Mouse (Mus musculus) CH12.LX (cell line): ENCODE measurements at regions not wholly inside any gene's neighbourhood (a gene's known extent, or its start where the extent isn't known, plus 50 kb on each side); places are given as distances from the start of the nearest gene placed in this dataset.

Experiments used
- DNase-seq: peaks from one replicate; pipeline ENCODE4 v3.0.0-alpha.2; 2013; ENCODE audit errors: extremely low read depth
- H3K27ac ChIP-seq: 2 replicates; pipeline ENCODE4 v1.5.1; 2012; ENCODE audit warnings: low read depth, mild to moderate bottlenecking, control low read depth, moderate library complexity; ENCODE audit not compliant: insufficient read depth
- H3K27me3 ChIP-seq: replicated peaks from 2 replicates; pipeline ENCODE3; 2012; ENCODE audit warnings: inconsistent platforms
- H3K36me3 ChIP-seq, 2 experiments: replicated peaks in 1 of 2; 2 replicates each; pipeline versions ENCODE3 to v1.6.1; 2012; ENCODE audit warnings: inconsistent platforms in 1 of 2, low read length in 1 of 2, mild to moderate bottlenecking in 1 of 2, mixed read lengths in 1 of 2, moderate library complexity in 1 of 2; ENCODE audit not compliant: control insufficient read depth in 1 of 2, insufficient read depth in 1 of 2
- H3K4me1 ChIP-seq, 2 experiments: 2 replicates each; pipeline ENCODE4 v1.6.1; 2012; ENCODE audit warnings: inconsistent platforms in 1 of 2, moderate library complexity in 1 of 2; ENCODE audit not compliant: insufficient read depth in 2 of 2, control insufficient read depth in 1 of 2
- H3K4me2 ChIP-seq: 2 replicates; pipeline ENCODE4 v1.6.1; 2012; ENCODE audit warnings: low read depth, mild to moderate bottlenecking, control low read depth; ENCODE audit not compliant: poor library complexity, insufficient read depth, severe bottlenecking
- H3K4me3 ChIP-seq, 3 experiments: fragments of 150-350 bp in 1 of 3; sonication (generic) in 1 of 3; replicated peaks in 1 of 3; 2 replicates each; pipeline versions ENCODE3 to v1.5.1; 2011 to 2012; ENCODE audit warnings: low read depth in 2 of 3, low read length in 2 of 3, mild to moderate bottlenecking in 2 of 3, moderate library complexity in 2 of 3, control low read depth in 1 of 3, improper control_type of control experiment in 1 of 3, inconsistent platforms in 1 of 3, mixed read lengths in 1 of 3; ENCODE audit not compliant: poor library complexity in 1 of 3
- H3K79me2 ChIP-seq: replicated peaks from 2 replicates; pipeline ENCODE4 v1.6.1; 2012; ENCODE audit warnings: mild to moderate bottlenecking, moderate library complexity; ENCODE audit not compliant: control insufficient read depth, poor library complexity, insufficient read depth, severe bottlenecking; ENCODE audit errors: extremely low read depth
- H3K9ac ChIP-seq: 2 replicates; pipeline ENCODE4 v1.6.1; 2012; ENCODE audit warnings: low read depth, mild to moderate bottlenecking, control low read depth, moderate library complexity; ENCODE audit not compliant: insufficient read depth
- H3K9me3 ChIP-seq: replicated peaks from 2 replicates; pipeline ENCODE3; 2012; ENCODE audit warnings: low read length, inconsistent platforms, mixed read lengths
- BHLHE40 ChIP-seq: IDR thresholded peaks from 2 replicates; pipeline ENCODE4 v1.6.1; 2011; ENCODE audit warnings: mild to moderate bottlenecking, low read depth, low read length, improper control_type of control experiment
- E2F4 ChIP-seq: IDR thresholded peaks from 2 replicates; pipeline ENCODE4 v1.6.1; 2011; ENCODE audit warnings: low read depth, low read length, improper control_type of control experiment; ENCODE audit not compliant: insufficient replicate concordance
- ETS1 ChIP-seq: conservative IDR thresholded peaks from 2 replicates; pipeline ENCODE4 v1.6.1; 2012; ENCODE audit warnings: low read depth, mild to moderate bottlenecking, inconsistent platforms, low read length, improper control_type of control experiment, moderate library complexity
- GABPA ChIP-seq: IDR thresholded peaks from 2 replicates; pipeline ENCODE4 v1.6.1; 2012; ENCODE audit warnings: low read depth, low read length, improper control_type of control experiment, inconsistent platforms; ENCODE audit not compliant: insufficient replicate concordance
- IRF4 ChIP-seq: IDR thresholded peaks from 2 replicates; pipeline ENCODE4 v1.6.1; 2014; ENCODE audit warnings: low read depth, mild to moderate bottlenecking, inconsistent platforms, low read length, improper control_type of control experiment
- JUN ChIP-seq: IDR thresholded peaks from 2 replicates; pipeline ENCODE4 v1.6.1; 2011; ENCODE audit warnings: low read depth, mild to moderate bottlenecking, low read length, improper control_type of control experiment, moderate library complexity; ENCODE audit not compliant: insufficient read depth
- JUND ChIP-seq: conservative IDR thresholded peaks from 2 replicates; pipeline ENCODE4 v1.6.1; 2011; ENCODE audit warnings: low read depth, low read length, improper control_type of control experiment
- KAT2A ChIP-seq: IDR thresholded peaks from 2 replicates; pipeline ENCODE4 v1.6.1; 2012; ENCODE audit warnings: low read length, improper control_type of control experiment, inconsistent platforms; ENCODE audit not compliant: insufficient replicate concordance
- MAFK ChIP-seq: IDR thresholded peaks from 2 replicates; pipeline ENCODE4 v1.6.1; 2011; ENCODE audit warnings: low read length, improper control_type of control experiment; ENCODE audit not compliant: insufficient replicate concordance
- MEF2A ChIP-seq: IDR thresholded peaks from 2 replicates; pipeline ENCODE4 v1.6.1; 2014; ENCODE audit warnings: low read depth, mild to moderate bottlenecking, inconsistent platforms, low read length, improper control_type of control experiment, borderline replicate concordance
- MYC ChIP-seq: IDR thresholded peaks from 2 replicates; pipeline ENCODE4 v1.6.1; 2011; ENCODE audit warnings: low read depth, mild to moderate bottlenecking, improper control_type of control experiment, low read length
- NELFE ChIP-seq: IDR thresholded peaks from 2 replicates; pipeline ENCODE4 v1.6.1; 2011; ENCODE audit warnings: low read depth, low read length, improper control_type of control experiment
- TBP ChIP-seq: conservative IDR thresholded peaks from 2 replicates; pipeline ENCODE4 v1.6.1; 2011; ENCODE audit warnings: low read depth, low read length, improper control_type of control experiment
- TCF12 ChIP-seq: IDR thresholded peaks from 2 replicates; pipeline ENCODE4 v1.6.1; 2014; ENCODE audit warnings: low read depth, mild to moderate bottlenecking, inconsistent platforms, low read length, improper control_type of control experiment
- UBTF ChIP-seq: IDR thresholded peaks from 2 replicates; pipeline ENCODE4 v1.6.1; 2012; ENCODE audit warnings: low read depth, mild to moderate bottlenecking, inconsistent platforms, low read length, improper control_type of control experiment, moderate library complexity
- USF1 ChIP-seq: IDR thresholded peaks from 2 replicates; pipeline ENCODE4 v1.6.1; 2014; ENCODE audit warnings: low read depth, mild to moderate bottlenecking, inconsistent platforms, low read length, improper control_type of control experiment
- USF2 ChIP-seq: conservative IDR thresholded peaks from 2 replicates; pipeline ENCODE4 v1.6.1; 2011; ENCODE audit warnings: low read depth, low read length, improper control_type of control experiment
- ZKSCAN1 ChIP-seq: IDR thresholded peaks from 2 replicates; pipeline ENCODE4 v1.6.1; 2012; ENCODE audit warnings: low read depth, inconsistent platforms, low read length, improper control_type of control experiment, borderline replicate concordance
- ZMIZ1 ChIP-seq: IDR thresholded peaks from 2 replicates; pipeline ENCODE4 v1.6.1; 2012; ENCODE audit warnings: low read depth, mild to moderate bottlenecking, inconsistent platforms, low read length, improper control_type of control experiment
- dilution Hi-C: fragments of 300-500 bp; cut with MboI; formaldehyde crosslinking; loops from 2 replicates; pipeline ENCODE4 v1.14.3; 2020; ENCODE audit warnings: low sequenced_read_pairs; ENCODE audit not compliant: extremely low pct_unique_long_range_greater_than_20kb, extremely low pct_ligation_motif_present
- in situ Hi-C: fragments of 300-500 bp; cut with MboI; formaldehyde crosslinking; loops from 3 replicates; pipeline ENCODE4 v1.14.3; 2019; ENCODE audit warnings: low sequenced_read_pairs, low pct_ligation_motif_present, low pct_unique_long_range_greater_than_20kb, mixed read lengths

GRCm38 (mm10) chr12:54282281-54282921 is 78.7 kb upstream of the Egln3 start:
- no peak for TF ChIP-seq TBP
- TF ChIP-seq MEF2A, result no peak
- TF ChIP-seq MYC, result no peak
- no peak for TF ChIP-seq NELFE
- no peak for TF ChIP-seq KAT2A
- no peak for TF ChIP-seq E2F4
- no peak for TF ChIP-seq USF2
- TF ChIP-seq GABPA, result no peak
- TF ChIP-seq UBTF, result no peak
- no peak for TF ChIP-seq ZMIZ1
- TF ChIP-seq JUN, result no peak
- TF ChIP-seq USF1, result no peak
- dilution Hi-C loops, result no loop called here
- Histone ChIP-seq H3K4me1 (peaks cover 0 to 5% of the 10 kb centered on the region in 2 experiments; a peak in 1 of 4 replicates), H3K27me3 (no peaks in the 10 kb centered on the region), H3K9me3 (no peaks in the 10 kb centered on the region), H3K79me2 (no peaks in the 10 kb centered on the region), H3K4me3 (no peak overlapping the region), H3K4me2 (no peak overlapping the region), H3K36me3 (no peaks in the 10 kb centered on the region), H3K9ac (no peak overlapping the region), H3K27ac (no peak overlapping the region)
- in situ Hi-C loops, result no loop called here
- no peak for DNase-seq

DNA sequence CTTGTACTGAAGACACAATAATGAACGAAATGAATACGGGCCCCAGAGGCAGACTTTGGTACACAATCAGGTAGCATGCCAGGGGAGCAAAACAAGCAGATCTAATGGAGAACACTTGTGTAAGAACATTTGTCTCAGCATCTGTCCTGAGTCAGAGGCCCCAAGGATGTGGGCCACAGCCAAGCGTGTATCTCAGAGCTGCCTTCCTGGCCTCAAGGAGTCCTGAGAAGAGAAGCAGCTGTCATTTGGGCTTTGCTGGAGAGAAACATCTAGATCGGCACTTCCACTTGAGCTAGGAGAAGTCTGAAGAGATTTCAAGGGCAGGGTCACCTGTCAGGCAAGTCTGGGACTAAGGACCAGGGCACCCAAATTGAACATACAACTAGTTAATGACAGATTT is 76.8 kb upstream of the Egln3 start:
- in situ Hi-C loops (no loop called here), dilution Hi-C loops (no loop called here)
- Histone ChIP-seq H3K27ac (no peak overlapping the region), H3K4me2 (no peak overlapping the region), H3K4me1 (peaks cover 0 to 5% of the 10 kb centered on the region in 2 experiments; a peak in 1 of 4 replicates), H3K9me3 (no peaks in the 10 kb centered on the region), H3K4me3 (no peak overlapping the region), H3K9ac (no peak overlapping the region), H3K36me3 (no peaks in the 10 kb centered on the region), H3K79me2 (no peaks in the 10 kb centered on the region), H3K27me3 (no peaks in the 10 kb centered on the region)
- TF ChIP-seq ZKSCAN1 (no peak), JUND (no peak), MAFK (no peak), TCF12 (no peak), KAT2A (no peak), ETS1 (no peak), BHLHE40 (no peak), IRF4 (no peak), USF1 (no peak)
- no peak for DNase-seq
